Mouse (Mus musculus) liver, adult 2 months (tissue): ENCODE measurements around the gene Nup205. TPM values are rescaled to one million over a fixed set of nuclear protein-coding genes. Genes with fewer than 3 reads are reported as not detected.

ENCODE experiments used
- DNase-seq: peaks from one replicate; pipeline ENCODE4 v3.0.0-alpha.2; 2011; ENCODE audit warnings: low read depth, low spot score; ENCODE audit errors: extremely low read depth
- H3K27ac ChIP-seq: fragments of 200-500 bp; replicated peaks from 2 replicates; pipeline ENCODE4 v1.5.1; 2012; ENCODE audit warnings: low read depth, mild to moderate bottlenecking, control low read depth, inconsistent platforms, low read length; ENCODE audit not compliant: insufficient read depth
- H3K27me3 ChIP-seq: fragments of 200-500 bp; 2 replicates; pipeline ENCODE4 v1.6.1; 2012; ENCODE audit warnings: mild to moderate bottlenecking, moderate library complexity, low read length, inconsistent platforms; ENCODE audit not compliant: control insufficient read depth, insufficient read depth
- H3K36me3 ChIP-seq: fragments of 200-500 bp; 2 replicates; pipeline ENCODE4 v1.6.1; 2012; ENCODE audit warnings: low read length, inconsistent platforms; ENCODE audit not compliant: control insufficient read depth, insufficient read depth
- H3K4me1 ChIP-seq: fragments of 200-500 bp; 2 replicates; pipeline ENCODE4 v1.6.1; 2011; ENCODE audit warnings: low read length; ENCODE audit not compliant: control insufficient read depth, insufficient read depth
- H3K4me3 ChIP-seq: fragments of 200-500 bp; 2 replicates; pipeline ENCODE4 v1.5.1; 2011; ENCODE audit warnings: low read depth, mild to moderate bottlenecking, control low read depth, low read length, moderate library complexity; ENCODE audit not compliant: insufficient read depth
- H3K79me2 ChIP-seq: fragments of 200-500 bp; 2 replicates; pipeline ENCODE4 v1.6.1; 2012; ENCODE audit warnings: inconsistent platforms, mild to moderate bottlenecking, low read length, moderate library complexity; ENCODE audit not compliant: control insufficient read depth, insufficient read depth
- H3K9ac ChIP-seq: fragments of 200-500 bp; 2 replicates; pipeline ENCODE4 v1.6.1; 2012; ENCODE audit warnings: low read depth, mild to moderate bottlenecking, control low read depth, inconsistent platforms, low read length
- CTCF ChIP-seq: fragments of 200-500 bp; IDR thresholded peaks from 2 replicates; pipeline ENCODE4 v1.5.1; 2011; ENCODE audit warnings: low read depth, low read length, control low read depth
- POLR2A ChIP-seq: fragments of 200-500 bp; IDR thresholded peaks from 2 replicates; pipeline ENCODE4 v1.6.1; 2011; ENCODE audit warnings: low read length, control low read depth; ENCODE audit not compliant: insufficient read depth; ENCODE audit errors: extremely low read depth
- WGBS: fragments of 180-500 bp; shearing (Covaris S2); methylation state at CpG from one replicate; pipeline ENCODE4 v1.1.7; 2018; 5-methylcytosine and 5-hydroxymethylcytosine counted together
- polyA plus RNA-seq: library from polyadenylated mRNA; depleted of rRNA; stranded (reverse); fragments of >200 nt; gene quantifications from 2 replicates; pipeline ENCODE4 v1.2.3, GENCODE M21; 2012; rRNA removed
- total RNA-seq: library from RNA; depleted of rRNA; stranded (reverse); fragments of >200 nt; gene quantifications from 2 replicates; pipeline ENCODE4 v1.2.3, GENCODE M21; 2014; rRNA removed

The Nup205 gene
- total and polyA plus RNA-seq, 2 experiments: 6.4 to 9.5 TPM

GRCm38 (mm10) chr6:35279306-35279705 is 102.1 kb downstream of the Nup205 start:
- Histone ChIP-seq H3K79me2 (no peaks in the 10 kb centered on the region), H3K4me3 (no peak overlapping the region), H3K4me1 (no peaks in the 10 kb centered on the region; the same call in 1 of the 2 replicates), H3K9ac (no peak overlapping the region), H3K27ac (no peak overlapping the region), H3K36me3 (no peaks in the 10 kb centered on the region), H3K27me3 (no peaks in the 10 kb centered on the region)
- TF ChIP-seq CTCF: no peak
- no peak for TF ChIP-seq POLR2A
- DNase-seq: no peak
- WGBS: 64% methylated on average over 10 of the region's 10 CpGs

GRCm38 (mm10) chr6:35288114-35288761 is 111.0 kb downstream of the Nup205 start:
- WGBS: 10% methylated on average over 11 of the region's 11 CpGs
- Histone ChIP-seq H3K27me3 (no peaks in the 10 kb centered on the region), H3K4me1 (peaks cover 7% of the 10 kb centered on the region; the same call in 1 of the 2 replicates), H3K27ac (peak overlapping the region; percentile 32), H3K36me3 (no peaks in the 10 kb centered on the region), H3K4me3 (no peak overlapping the region), H3K9ac (no peak overlapping the region), H3K79me2 (no peaks in the 10 kb centered on the region)
- peak; percentile 95 for DNase-seq
- no peak for TF ChIP-seq POLR2A
- TF ChIP-seq CTCF: no peak

GRCm38 (mm10) chr6:35288920-35289319 is 111.7 kb downstream of the Nup205 start:
- WGBS: 82% methylated on average over 7 of the region's 7 CpGs
- Histone ChIP-seq H3K4me1 (peaks cover 7% of the 10 kb centered on the region; the same call in 1 of the 2 replicates), H3K27ac (peak overlapping the region; percentile 32; the same call in 1 of the 2 replicates), H3K9ac (no peak overlapping the region), H3K4me3 (no peak overlapping the region), H3K27me3 (no peaks in the 10 kb centered on the region), H3K36me3 (no peaks in the 10 kb centered on the region), H3K79me2 (no peaks in the 10 kb centered on the region)
- no peak for DNase-seq
- TF ChIP-seq POLR2A (no peak), CTCF (no peak)

- H3K9ac ChIP-seq: no peak overlapping the region
- 90% methylated on average over 8 of the region's 8 CpGs for WGBS
- peaks cover 7% of the 10 kb centered on the region; the same call in 1 of the 2 replicates for H3K4me1 ChIP-seq
- H3K27me3 ChIP-seq: no peaks in the 10 kb centered on the region
- H3K79me2 ChIP-seq: no peaks in the 10 kb centered on the region
- H3K27ac ChIP-seq: no peak overlapping the region
- TF ChIP-seq CTCF (no peak), POLR2A (no peak)
- H3K36me3 ChIP-seq: no peaks in the 10 kb centered on the region
- no peak for DNase-seq
- H3K4me3 ChIP-seq: no peak overlapping the region
Observed at GRCm38 (mm10) chr6:35289676-35290075, 112.5 kb downstream of the Nup205 start.

GRCm38 (mm10) chr6:35294964-35295363 is 117.7 kb downstream of the Nup205 start:
- Histone ChIP-seq H3K4me3 (no peak overlapping the region), H3K27me3 (no peaks in the 10 kb centered on the region), H3K36me3 (no peaks in the 10 kb centered on the region), H3K79me2 (no peaks in the 10 kb centered on the region), H3K9ac (no peak overlapping the region), H3K27ac (no peak overlapping the region), H3K4me1 (peaks cover 14% of the 10 kb centered on the region)
- 87% methylated on average over 2 of the region's 2 CpGs for WGBS
- no peak for TF ChIP-seq CTCF
- TF ChIP-seq POLR2A: no peak
- DNase-seq: no peak

GRCm38 (mm10) chr6:35297001-35297400 is 119.8 kb downstream of the Nup205 start:
- Histone ChIP-seq H3K36me3 (no peaks in the 10 kb centered on the region), H3K79me2 (peaks cover 3% of the 10 kb centered on the region; the same call in 1 of the 2 replicates), H3K4me1 (peaks cover 17% of the 10 kb centered on the region), H3K27ac (peak overlapping the region; percentile 98), H3K27me3 (no peaks in the 10 kb centered on the region), H3K9ac (no peak overlapping the region), H3K4me3 (no peak overlapping the region)
- peak; percentile 99 for DNase-seq
- WGBS: 12% methylated on average over 2 of the region's 2 CpGs
- TF ChIP-seq POLR2A: no peak
- peak; percentile 16; the same call in 1 of the 2 replicates for TF ChIP-seq CTCF

Other genes with a start within 250 kb of the Nup205 start
- not detected in 2 replicates for gene Slc23a4, start 189.0 kb upstream of the Nup205 start, total RNA-seq
- 0.22 TPM in 1 of 2 replicates, not detected in the other for gene Slc23a4, start 189.0 kb upstream of the Nup205 start, polyA plus RNA-seq
- gene Cnot4, start 43.7 kb upstream of the Nup205 start, total RNA-seq: 8.1 and 8.5 TPM in 2 replicates
- 4.6 and 5.4 TPM in 2 replicates for gene Cnot4, start 43.7 kb upstream of the Nup205 start, polyA plus RNA-seq
- under 0.01 and 0.09 TPM in 2 replicates for gene Slc13a4, start 130.7 kb downstream of the Nup205 start, total RNA-seq
- 0.06 and 0.10 TPM in 2 replicates for gene Slc13a4, start 130.7 kb downstream of the Nup205 start, polyA plus RNA-seq
- 1.0 and 1.7 TPM in 2 replicates for gene Fam180a, start 148.7 kb downstream of the Nup205 start, total RNA-seq
- 0.09 and 0.11 TPM in 2 replicates for gene Fam180a, start 148.7 kb downstream of the Nup205 start, polyA plus RNA-seq